Mouse (Mus musculus): ENCODE data around the gene Lin7b.
"Not testable (repeated sequence)": the region's sequence is repeated elsewhere in the genome, so short reads cannot be mapped to it uniquely, and the experiment has no call there.

Gene Lin7b

DNA sequence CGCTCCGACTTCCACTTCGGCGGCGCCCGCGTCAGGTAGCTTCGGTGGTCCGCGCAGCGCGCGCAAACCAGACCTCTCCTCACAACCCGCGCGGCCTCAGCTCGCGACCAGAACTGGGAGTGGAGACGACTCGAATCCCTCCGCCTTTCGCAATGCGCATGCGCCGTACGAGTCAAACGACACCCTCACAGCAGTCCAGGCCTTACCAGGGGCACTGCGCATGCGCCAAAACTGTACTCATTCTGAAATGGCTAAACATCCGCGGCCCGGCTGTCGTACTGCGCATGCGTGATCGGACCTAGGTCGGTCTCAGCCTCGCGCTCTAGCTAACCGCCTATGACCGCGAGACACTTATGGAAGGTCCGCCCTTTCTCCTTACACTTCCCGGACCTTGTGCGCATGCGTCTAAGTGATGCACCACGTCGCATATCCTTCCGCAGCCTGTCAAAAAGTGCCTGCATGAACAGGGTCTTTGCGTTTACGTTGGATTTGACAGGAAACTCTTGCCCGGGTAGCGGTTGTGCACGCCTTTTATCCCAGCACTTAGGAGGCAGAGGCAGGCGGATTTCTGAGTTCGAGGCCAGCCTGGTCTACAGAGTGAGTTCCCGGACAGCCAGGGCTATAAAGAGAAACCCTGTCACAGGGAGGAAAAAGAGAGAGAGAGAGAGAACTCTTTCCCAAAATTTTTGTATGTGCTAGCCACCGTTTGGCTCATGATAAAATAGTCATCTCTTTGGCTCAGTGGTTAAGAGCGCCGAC, 25.4 kb upstream of the Lin7b start, which contains the start of gene Snrnp70:
Snrnp70 (minus strand) TSS at position 165 of the 759 bp plus-strand sequence.
- DNase-seq (ENCODE audit: low read depth, low spot score), result peak; percentile 100

DNA sequence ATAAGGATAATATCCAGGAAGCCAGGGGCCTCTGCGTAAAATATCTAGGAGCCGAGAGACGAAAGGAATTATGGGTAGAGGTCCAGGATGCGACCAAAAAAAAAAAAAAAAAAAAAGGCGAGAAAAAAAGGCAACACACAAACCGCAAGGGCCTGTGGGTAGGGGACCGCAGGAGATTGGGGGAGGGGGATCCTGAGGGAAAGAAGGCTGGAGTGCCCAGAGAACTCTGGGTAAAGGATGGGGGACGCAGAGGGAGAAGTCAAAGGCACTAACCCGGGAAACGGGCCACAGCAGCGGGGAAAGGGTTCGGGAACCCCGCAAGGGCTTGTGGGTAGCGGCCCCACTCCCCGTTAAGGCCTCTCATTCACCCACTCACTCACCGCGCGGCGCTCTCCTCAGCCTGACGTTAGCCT, 24.8 kb upstream of the Lin7b start:
- no peak for DNase-seq (ENCODE audit: low read depth, low spot score)

DNA sequence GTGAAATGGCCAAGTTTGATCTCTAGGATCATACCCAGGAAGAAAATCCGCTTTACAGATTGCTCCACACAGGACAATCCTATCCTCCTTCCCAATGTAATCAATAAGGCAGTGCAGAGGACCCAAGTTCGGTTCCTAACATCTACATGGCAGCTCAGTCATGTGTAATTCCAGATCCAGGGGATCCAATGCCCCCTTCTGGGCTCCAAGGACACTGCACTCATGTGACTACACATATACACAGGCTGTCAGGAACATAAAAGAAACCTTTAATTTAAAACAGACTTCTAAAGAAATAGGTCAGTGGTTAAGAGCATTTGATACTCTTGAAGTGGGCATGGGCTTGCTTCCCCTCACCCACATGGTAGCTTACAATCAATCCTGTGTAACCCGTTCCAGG, 15.7 kb upstream of the Lin7b start:
- DNase-seq (ENCODE audit: low read depth, low spot score), result no peak

- DNase-seq (ENCODE audit: low read depth, low spot score), result no peak
Measured at GRCm38 (mm10) chr7:45376057-45376456, 5.7 kb upstream of the Lin7b start.

GRCm38 (mm10) chr7:45374620-45375019, 4.2 kb upstream of the Lin7b start:
- peak; percentile 51 for DNase-seq (ENCODE audit: low read depth, low spot score)

- DNase-seq (ENCODE audit: low read depth, low spot score), result no peak
Measured at GRCm38 (mm10) chr7:45372371-45372770, 2.0 kb upstream of the Lin7b start.

- no peak for DNase-seq (ENCODE audit: low read depth, low spot score)
Measured at GRCm38 (mm10) chr7:45369836-45370474, 428 bp downstream of the Lin7b start.

GRCm38 (mm10) chr7:45369022-45369745, 1.2 kb downstream of the Lin7b start:
- no peak for DNase-seq (ENCODE audit: low read depth, low spot score)

GRCm38 (mm10) chr7:45368178-45368577, 2.2 kb downstream of the Lin7b start:
- DNase-seq (ENCODE audit: low read depth, low spot score), result no peak

DNA sequence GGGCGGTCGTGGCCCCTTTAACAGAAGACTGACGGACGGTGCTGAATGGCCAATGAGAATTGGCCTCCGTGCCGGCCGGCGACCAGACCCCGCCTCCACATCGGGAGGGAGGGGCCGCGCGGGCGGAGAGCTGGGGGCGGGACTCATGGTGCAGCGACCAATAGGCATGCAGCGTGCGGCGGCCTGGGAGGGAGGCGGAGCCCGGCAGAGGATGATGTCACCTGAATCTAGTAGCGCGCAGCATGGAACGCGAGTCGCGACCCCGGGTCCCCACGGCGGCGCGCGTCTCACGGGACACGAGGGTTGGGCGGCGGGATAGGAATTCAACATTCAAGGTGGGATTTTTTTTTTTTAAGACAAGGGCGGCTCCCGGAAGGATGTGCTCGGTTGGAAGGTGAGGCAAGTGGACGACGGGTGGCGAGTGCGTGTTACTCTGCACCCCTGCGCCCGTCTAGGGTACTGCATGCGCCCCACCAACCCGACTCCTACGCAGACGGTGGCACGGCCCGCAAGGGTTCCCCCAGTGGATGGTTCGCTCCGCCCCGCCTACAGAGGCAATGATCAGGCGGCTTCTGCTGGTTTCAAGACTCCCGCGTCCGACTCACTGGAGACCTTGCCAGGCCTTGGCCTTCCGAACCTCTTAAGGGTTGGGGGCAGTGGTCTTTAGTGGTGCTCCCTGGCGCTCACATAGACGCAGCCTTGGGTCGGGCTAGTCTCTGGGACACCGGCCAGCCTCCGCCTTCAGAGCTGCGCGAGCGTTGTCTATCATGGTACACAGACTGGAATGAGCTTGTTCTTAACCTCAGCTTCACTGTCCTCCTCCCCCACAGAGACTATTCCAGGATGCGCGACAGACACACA, 3.1 kb downstream of the Lin7b start:
- peak; percentile 97 for DNase-seq (ENCODE audit: low read depth, low spot score)

DNA sequence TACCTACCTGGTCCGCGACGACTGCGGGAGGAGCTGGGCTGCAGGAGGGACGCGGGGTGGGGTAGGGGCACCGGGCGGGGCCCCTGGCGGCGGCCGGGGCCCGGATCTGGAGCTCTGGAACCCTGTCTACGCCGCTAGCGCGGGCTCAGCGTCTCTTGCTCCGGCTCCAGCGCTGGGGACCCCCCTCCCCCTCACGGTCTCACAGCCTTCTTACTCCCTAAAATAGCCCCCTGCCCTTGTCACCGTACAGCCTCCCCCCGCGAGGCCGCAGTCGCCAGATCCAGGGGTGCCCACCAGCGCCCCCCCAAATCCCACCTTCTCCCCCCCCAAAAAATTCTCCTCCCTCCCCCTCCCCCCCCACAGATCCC, 3.7 kb downstream of the Lin7b start, which contains the start of gene Ppfia3:
Ppfia3 (minus strand) TSS at position 368 of the 368 bp plus-strand sequence.
- no peak for DNase-seq (ENCODE audit: low read depth, low spot score)

DNA sequence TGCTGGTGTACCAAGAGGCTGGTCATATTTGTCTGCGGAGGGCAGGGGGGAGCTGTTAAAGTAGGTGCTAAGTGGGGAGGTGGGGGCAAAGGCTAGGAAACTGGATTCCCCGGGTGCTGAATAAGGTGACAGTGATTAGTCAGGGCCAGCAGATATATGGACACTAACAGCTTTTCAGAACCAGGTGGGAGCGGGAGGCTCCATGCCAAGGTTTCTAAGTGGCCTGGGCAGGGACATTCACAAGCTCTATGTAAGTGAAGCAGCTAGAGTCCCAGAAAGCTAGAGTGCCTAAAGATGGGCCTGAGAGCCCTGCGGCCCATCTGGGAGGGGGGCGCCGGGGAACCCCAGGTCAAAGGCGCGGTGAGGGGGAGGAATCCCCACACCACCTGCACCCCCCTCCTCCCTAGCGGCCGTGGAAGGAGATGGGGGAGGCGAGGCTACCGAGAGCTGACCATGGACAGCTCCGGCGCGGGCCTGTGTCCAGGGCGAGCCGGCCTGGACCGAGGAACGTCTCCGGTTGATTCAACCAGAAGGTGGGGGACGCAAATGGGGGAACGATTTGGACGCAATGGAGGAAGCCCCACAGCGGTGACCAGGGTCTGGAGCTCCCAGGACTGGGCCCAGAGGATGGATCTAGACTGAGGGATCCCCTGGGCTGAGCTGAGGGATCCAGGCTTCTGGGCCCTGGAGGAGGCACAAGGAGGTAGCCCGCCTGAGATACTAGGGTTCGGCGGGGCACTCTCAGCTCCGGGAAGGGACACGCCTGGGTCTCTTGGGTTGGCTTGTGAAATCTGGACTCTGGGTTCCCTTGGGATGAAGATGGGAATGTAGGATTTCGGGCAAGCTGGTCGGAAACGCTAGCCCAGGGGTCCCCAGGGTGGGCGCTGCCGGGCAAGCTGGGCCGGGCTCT, 4.4 kb downstream of the Lin7b start:
- DNase-seq (ENCODE audit: low read depth, low spot score), result no peak

DNA sequence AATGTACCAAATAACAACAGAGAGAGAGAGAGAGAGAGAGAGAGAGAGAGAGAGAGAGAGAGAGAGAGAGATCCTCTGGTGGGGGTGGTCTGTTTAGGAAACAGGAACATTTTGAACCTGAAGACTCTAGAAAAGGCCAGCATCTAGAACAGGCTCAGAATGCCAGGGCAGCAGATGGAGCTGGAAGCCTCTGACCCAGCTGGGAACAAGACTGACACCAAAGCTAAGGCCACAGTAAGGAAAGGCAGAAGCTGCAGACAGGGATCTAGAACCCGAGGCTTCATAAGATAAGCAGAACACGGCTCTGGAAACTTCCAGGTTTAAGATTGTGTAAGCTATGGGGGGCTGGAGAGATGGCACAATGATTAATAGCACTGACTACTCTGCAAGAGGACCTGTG, 6.4 kb downstream of the Lin7b start:
- no peak for DNase-seq (ENCODE audit: low read depth, low spot score)

DNA sequence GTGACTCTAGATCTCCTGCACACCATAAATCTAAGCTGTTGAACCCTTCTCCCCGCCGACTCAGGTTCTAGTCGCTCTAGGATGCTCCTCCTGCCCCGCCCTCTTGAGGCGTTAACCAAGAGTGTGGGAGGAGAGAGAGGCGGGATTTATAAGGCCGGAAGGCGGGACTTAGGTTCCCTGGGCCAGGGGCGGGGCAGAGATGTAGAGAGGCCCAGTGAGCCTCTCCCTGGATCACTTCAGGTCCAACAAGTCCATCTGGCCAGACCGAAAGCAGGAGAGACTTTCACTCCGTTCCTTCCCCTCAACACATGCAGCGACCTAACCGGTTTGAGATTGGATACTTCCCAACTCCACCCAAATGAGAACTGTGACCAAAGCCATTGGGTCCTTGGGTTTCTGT, 7.6 kb downstream of the Lin7b start:
- DNase-seq (ENCODE audit: low read depth, low spot score), result peak; percentile 80

- DNase-seq (ENCODE audit: low read depth, low spot score), result peak; percentile 92
Measured at GRCm38 (mm10) chr7:45361243-45361804, 9.1 kb downstream of the Lin7b start.

DNA sequence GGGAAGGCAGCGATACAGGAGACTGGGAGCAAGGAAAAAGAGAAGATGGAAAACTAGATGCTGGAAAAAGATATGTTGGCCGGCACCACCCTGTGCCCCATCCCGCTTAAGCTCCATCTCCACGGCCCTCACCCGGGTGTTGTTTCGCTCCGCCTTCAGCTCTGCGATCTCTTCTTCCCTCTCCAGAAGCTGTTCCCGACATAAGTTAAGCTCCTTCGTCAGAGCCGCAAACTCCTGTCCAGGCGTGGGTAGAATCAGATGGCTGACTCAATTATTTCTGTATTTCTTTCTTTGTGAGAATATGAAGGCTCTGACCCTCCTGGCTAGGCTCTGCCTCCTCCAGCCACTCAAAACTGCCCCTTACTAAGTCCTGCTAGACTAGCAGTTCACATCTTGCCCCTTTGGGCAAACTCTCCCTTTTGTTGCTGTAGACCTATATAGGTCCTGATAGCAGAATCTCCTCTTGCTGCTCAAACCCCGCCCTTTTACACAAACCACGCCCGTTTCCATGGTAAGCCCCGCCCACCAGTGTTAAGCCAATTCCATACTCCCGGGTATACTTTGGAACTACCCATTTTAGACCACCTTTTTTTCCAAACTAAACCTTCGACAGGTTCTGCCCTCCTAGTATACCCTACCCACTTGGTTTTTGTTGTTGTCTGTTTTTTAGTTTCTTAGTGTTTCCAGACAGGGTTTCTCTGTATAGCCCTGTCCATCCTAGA, 9.8 kb downstream of the Lin7b start:
- DNase-seq (ENCODE audit: low read depth, low spot score), result no peak

DNA sequence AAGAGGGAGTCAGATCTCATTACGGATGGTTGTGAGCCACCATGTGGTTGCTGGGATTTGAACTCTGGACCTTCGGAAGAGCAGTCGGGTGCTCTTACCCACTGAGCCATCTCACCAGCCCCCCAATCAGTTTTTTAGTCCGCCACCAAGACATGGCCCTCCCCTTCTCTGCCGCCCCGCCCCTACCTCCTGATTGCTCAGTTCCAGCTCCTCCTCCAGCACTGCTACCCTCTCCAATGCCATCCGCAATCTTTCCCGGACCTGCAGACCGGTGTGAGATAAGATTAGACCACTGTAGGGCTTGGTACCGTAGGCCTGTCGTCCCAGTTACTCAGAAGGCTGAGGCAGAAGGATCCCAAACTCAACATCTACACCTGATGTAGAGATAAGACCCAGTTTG, 11.3 kb downstream of the Lin7b start:
- not testable (repeated sequence) for DNase-seq (ENCODE audit: low read depth, low spot score)

- DNase-seq (ENCODE audit: low read depth, low spot score), result no peak
Measured at GRCm38 (mm10) chr7:45356087-45356486, 14.3 kb downstream of the Lin7b start.

- no peak for DNase-seq (ENCODE audit: low read depth, low spot score)
Measured at GRCm38 (mm10) chr7:45355318-45356020, 14.9 kb downstream of the Lin7b start.
